Mouse (Mus musculus): ENCODE data around the gene Rsph14. TPM values are rescaled to one million over a fixed set of nuclear protein-coding genes. Genes with fewer than 3 reads are reported as not detected.

Rsph14 gene
- polyA plus RNA-seq, 1 experiment, result not detected

DNA sequence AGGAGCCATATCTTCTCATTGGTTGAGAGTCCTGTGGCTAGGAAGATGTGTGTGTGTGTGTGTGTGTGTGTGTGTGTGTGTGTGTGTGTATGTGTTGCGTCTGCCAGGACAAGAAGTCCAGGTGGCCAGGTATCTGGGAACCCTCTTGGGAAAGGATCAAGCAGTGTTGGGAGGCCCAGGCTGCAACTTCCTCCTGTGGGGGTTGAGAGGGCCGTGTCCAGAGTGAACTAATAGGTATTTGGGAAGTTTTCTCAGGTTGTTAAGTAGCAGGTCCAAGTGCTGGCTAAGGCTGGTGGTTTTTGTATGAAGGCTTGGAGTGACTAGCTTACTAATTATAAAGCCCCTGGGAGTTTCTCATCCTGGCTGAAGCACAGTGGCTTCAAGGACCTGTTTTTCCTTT is 35.7 kb upstream of the Rsph14 start:
- TF ChIP-seq CEBPB (IDR thresholded peaks at IDR 0.05; ENCODE audit: low read depth) (no peak), MAX (IDR thresholded peaks at IDR 0.05) (no peak), MYOD1 (IDR thresholded peaks at IDR 0.05; ENCODE audit: control insufficient read depth, insufficient read length, low read depth) (no peak), CTCF (IDR thresholded peaks at IDR 0.05; ENCODE audit: control insufficient read depth, insufficient read depth, insufficient read length) (no peak), MYOG (IDR thresholded peaks at IDR 0.05; ENCODE audit: control insufficient read depth, extremely low read depth, insufficient read length) (no peak), FOSL1 (IDR thresholded peaks at IDR 0.05; ENCODE audit: insufficient read depth, low read length, poor library complexity, severe bottlenecking) (no peak), USF1 (IDR thresholded peaks at IDR 0.05; ENCODE audit: low read depth) (no peak)

DNA sequence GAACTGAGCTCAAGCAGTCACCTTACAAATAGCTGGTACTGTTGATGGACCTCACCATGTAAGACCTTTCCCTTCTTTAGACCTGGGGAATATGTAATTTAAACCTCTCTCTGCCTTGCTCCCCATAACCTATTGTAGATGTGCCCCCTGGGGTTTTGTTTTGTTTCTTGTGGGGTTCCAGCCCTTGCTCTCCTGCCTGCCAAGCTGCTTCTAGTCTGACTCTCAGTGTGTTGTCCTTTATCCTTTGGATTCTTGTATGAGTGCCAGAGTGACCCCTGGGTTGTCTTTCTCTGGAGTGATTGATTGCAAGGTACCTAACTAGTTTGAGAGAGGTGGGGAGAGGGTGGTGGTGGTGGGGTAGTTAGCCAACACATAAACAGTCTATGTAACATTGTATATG is 35.1 kb upstream of the Rsph14 start:
- Histone ChIP-seq H3K4me3 (ENCODE audit: insufficient read depth, poor library complexity, severe bottlenecking) (no peak overlapping the region), H3ac (ENCODE audit: control insufficient read depth, insufficient read length, low read depth) (no peak overlapping the region), H3K27me3 (ENCODE audit: control insufficient read depth, insufficient read depth, insufficient read length) (no peaks in the 10 kb centered on the region), H3K36me3 (ENCODE audit: control insufficient read depth, insufficient read depth) (peaks cover 5% of the 10 kb centered on the region), H3K79me3 (ENCODE audit: low read depth) (peaks cover 61% of the 10 kb centered on the region), H3K79me2 (ENCODE audit: control insufficient read depth, insufficient read depth) (peaks cover 100% of the 10 kb centered on the region)
- TF ChIP-seq MYOD1 (IDR thresholded peaks at IDR 0.05; ENCODE audit: control insufficient read depth, insufficient read length, low read depth), result no peak
- no peak for TF ChIP-seq USF1 (IDR thresholded peaks at IDR 0.05; ENCODE audit: low read depth)
- no peak for TF ChIP-seq MYOG (IDR thresholded peaks at IDR 0.05; ENCODE audit: control insufficient read depth, extremely low read depth, insufficient read length)
- TF ChIP-seq CTCF (IDR thresholded peaks at IDR 0.05; ENCODE audit: control insufficient read depth, insufficient read depth, insufficient read length), result no peak
- TF ChIP-seq MAX (IDR thresholded peaks at IDR 0.05), result no peak
- no peak for TF ChIP-seq CEBPB (IDR thresholded peaks at IDR 0.05; ENCODE audit: low read depth)
- no peak for TF ChIP-seq FOSL1 (IDR thresholded peaks at IDR 0.05; ENCODE audit: insufficient read depth, low read length, poor library complexity, severe bottlenecking)

More for the DNA sequence above, 35.7 kb upstream of the Rsph14 start:
- H3ac ChIP-seq (ENCODE audit: control insufficient read depth, insufficient read length, low read depth), result no peak overlapping the region
- H3K79me2 ChIP-seq (ENCODE audit: control insufficient read depth, insufficient read depth), result peaks cover 100% of the 10 kb centered on the region
- H3K79me3 ChIP-seq (ENCODE audit: low read depth), result peaks cover 58% of the 10 kb centered on the region
- no peaks in the 10 kb centered on the region for H3K27me3 ChIP-seq (ENCODE audit: control insufficient read depth, insufficient read depth, insufficient read length)
- H3K36me3 ChIP-seq (ENCODE audit: control insufficient read depth, insufficient read depth), result peaks cover 5% of the 10 kb centered on the region
- H3K4me3 ChIP-seq (ENCODE audit: insufficient read depth, poor library complexity, severe bottlenecking), result no peak overlapping the region

DNA sequence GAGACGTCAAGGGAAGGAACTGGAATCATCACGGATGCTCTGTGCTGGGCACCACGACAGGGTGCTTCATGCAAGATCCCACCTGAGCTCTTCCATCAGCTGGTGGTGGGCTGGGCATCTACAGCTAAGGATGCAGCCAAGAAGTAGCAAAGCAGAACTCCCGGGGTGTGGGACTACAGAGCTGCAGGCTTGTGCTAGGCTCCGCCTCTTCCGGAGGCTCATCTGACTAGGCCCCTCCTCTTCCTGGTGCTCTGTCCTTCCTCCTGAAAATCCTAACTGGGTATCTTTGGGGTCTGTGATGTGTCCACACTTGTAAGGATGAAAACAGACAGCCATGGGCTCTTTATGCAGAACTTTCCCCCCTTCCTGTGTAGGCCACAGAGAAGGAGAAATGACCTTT is 33.3 kb upstream of the Rsph14 start:
- H3K36me3 ChIP-seq (ENCODE audit: control insufficient read depth, insufficient read depth), result peaks cover 5% of the 10 kb centered on the region
- TF ChIP-seq MYOD1 (IDR thresholded peaks at IDR 0.05; ENCODE audit: control insufficient read depth, insufficient read length, low read depth), result no peak
- no peak for TF ChIP-seq MYOG (IDR thresholded peaks at IDR 0.05; ENCODE audit: control insufficient read depth, extremely low read depth, insufficient read length)
- no peak for TF ChIP-seq CEBPB (IDR thresholded peaks at IDR 0.05; ENCODE audit: low read depth)
- TF ChIP-seq FOSL1 (IDR thresholded peaks at IDR 0.05; ENCODE audit: insufficient read depth, low read length, poor library complexity, severe bottlenecking), result no peak
- no peak for TF ChIP-seq CTCF (IDR thresholded peaks at IDR 0.05; ENCODE audit: control insufficient read depth, insufficient read depth, insufficient read length)
- TF ChIP-seq USF1 (IDR thresholded peaks at IDR 0.05; ENCODE audit: low read depth), result no peak
- no peak for TF ChIP-seq MAX (IDR thresholded peaks at IDR 0.05)
- H3ac ChIP-seq (ENCODE audit: control insufficient read depth, insufficient read length, low read depth), result no peak overlapping the region
- no peak overlapping the region for H3K4me3 ChIP-seq (ENCODE audit: insufficient read depth, poor library complexity, severe bottlenecking)
- peaks cover 100% of the 10 kb centered on the region for H3K79me2 ChIP-seq (ENCODE audit: control insufficient read depth, insufficient read depth)
- peaks cover 69% of the 10 kb centered on the region for H3K79me3 ChIP-seq (ENCODE audit: low read depth)
- H3K27me3 ChIP-seq (ENCODE audit: control insufficient read depth, insufficient read depth, insufficient read length), result no peaks in the 10 kb centered on the region

DNA sequence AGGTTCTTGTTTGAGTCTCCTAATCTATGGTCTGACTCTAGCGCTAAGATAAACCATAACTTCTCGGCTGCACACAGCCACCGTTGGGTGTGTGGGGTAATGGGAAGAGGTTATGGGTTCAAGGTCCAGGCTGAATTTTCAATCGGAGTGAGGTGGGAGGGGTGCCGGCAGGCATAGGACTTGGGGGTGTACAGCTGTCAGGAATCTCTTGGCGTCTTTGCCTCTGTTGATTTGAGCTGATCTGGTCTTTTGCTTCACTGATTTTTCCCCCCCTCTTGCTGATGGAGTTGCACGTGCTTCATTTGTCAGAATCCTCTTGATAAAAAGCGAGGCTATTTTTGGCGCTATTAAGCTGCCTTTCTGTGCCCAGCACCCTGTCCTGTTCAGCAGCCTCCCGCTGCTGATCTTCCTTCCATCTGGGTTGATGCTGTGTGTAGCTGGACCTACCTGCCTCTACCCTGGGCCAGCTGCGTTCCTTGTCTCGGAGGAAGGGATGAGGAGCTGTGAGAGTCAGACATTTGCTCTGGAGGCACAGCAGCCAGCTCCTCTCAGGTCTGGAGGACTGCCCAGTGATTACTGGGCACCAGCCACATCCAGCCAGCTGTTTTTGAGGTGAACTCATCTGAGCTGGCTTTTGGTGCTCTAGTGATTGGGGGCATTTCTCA is 31.0 kb upstream of the Rsph14 start:
- peaks cover 5% of the 10 kb centered on the region for H3K36me3 ChIP-seq (ENCODE audit: control insufficient read depth, insufficient read depth)
- peaks cover 78% of the 10 kb centered on the region for H3K79me2 ChIP-seq (ENCODE audit: control insufficient read depth, insufficient read depth)
- TF ChIP-seq USF1 (IDR thresholded peaks at IDR 0.05; ENCODE audit: low read depth) (no peak), MYOD1 (IDR thresholded peaks at IDR 0.05; ENCODE audit: control insufficient read depth, insufficient read length, low read depth) (peak; percentile 19)
- no peak overlapping the region for H3ac ChIP-seq (ENCODE audit: control insufficient read depth, insufficient read length, low read depth)
- H3K79me3 ChIP-seq (ENCODE audit: low read depth), result peaks cover 54% of the 10 kb centered on the region
- no peaks in the 10 kb centered on the region for H3K27me3 ChIP-seq (ENCODE audit: control insufficient read depth, insufficient read depth, insufficient read length)
- no peak overlapping the region for H3K4me3 ChIP-seq (ENCODE audit: insufficient read depth, poor library complexity, severe bottlenecking)

DNA sequence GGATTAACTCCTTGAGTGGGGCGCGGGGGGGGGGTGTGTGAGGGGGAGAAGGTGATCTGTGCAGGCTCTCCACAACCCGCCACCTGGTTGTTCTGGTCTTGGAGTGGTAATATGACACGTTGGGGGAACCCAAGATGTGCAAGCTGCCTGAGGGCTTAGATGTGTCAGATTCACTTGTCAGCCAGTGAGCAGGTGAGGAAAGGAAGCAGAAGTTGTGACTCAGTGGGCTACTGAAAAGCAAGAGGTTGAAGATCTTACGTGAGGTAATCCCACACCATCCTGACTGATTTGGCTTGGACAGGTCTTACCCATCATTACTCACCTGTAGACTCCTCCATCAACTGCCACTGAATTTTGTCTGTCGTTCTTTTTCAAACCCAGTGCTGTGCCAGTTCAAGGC is 30.2 kb upstream of the Rsph14 start:
- Histone ChIP-seq H3K4me3 (ENCODE audit: insufficient read depth, poor library complexity, severe bottlenecking) (no peak overlapping the region), H3ac (ENCODE audit: control insufficient read depth, insufficient read length, low read depth) (no peak overlapping the region), H3K79me3 (ENCODE audit: low read depth) (peaks cover 53% of the 10 kb centered on the region), H3K27me3 (ENCODE audit: control insufficient read depth, insufficient read depth, insufficient read length) (no peaks in the 10 kb centered on the region), H3K36me3 (ENCODE audit: control insufficient read depth, insufficient read depth) (peaks cover 5% of the 10 kb centered on the region), H3K79me2 (ENCODE audit: control insufficient read depth, insufficient read depth) (peaks cover 69% of the 10 kb centered on the region)
- TF ChIP-seq MYOG (IDR thresholded peaks at IDR 0.05; ENCODE audit: control insufficient read depth, extremely low read depth, insufficient read length) (no peak), FOSL1 (IDR thresholded peaks at IDR 0.05; ENCODE audit: insufficient read depth, low read length, poor library complexity, severe bottlenecking) (no peak), MAX (IDR thresholded peaks at IDR 0.05) (no peak), CTCF (IDR thresholded peaks at IDR 0.05; ENCODE audit: control insufficient read depth, insufficient read depth, insufficient read length) (no peak), USF1 (IDR thresholded peaks at IDR 0.05; ENCODE audit: low read depth) (no peak), MYOD1 (IDR thresholded peaks at IDR 0.05; ENCODE audit: control insufficient read depth, insufficient read length, low read depth) (no peak), CEBPB (IDR thresholded peaks at IDR 0.05; ENCODE audit: low read depth) (no peak)

DNA sequence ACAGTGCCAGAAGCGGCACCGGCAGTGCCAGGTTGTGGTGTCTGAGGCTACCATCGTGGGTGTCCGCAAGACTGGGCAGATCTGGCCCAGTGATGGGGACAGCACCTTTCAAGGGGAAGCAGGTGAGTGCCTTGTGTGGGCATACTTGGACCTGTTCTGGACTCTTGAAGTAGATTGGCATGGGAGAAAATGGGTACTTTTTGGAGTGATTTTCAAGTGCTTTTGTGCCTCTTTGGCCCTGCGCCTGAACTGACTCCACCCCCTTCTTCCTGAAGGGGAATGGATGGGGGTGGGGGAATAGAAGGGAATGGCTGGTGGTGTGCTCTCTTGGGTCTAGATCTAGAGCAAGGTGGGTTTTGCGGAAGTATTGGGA is 29.8 kb upstream of the Rsph14 start:
- Histone ChIP-seq H3ac (ENCODE audit: control insufficient read depth, insufficient read length, low read depth) (no peak overlapping the region), H3K4me3 (ENCODE audit: insufficient read depth, poor library complexity, severe bottlenecking) (peak overlapping the region; percentile 18), H3K79me2 (ENCODE audit: control insufficient read depth, insufficient read depth) (peaks cover 65% of the 10 kb centered on the region), H3K79me3 (ENCODE audit: low read depth) (peaks cover 51% of the 10 kb centered on the region), H3K36me3 (ENCODE audit: control insufficient read depth, insufficient read depth) (peaks cover 5% of the 10 kb centered on the region), H3K27me3 (ENCODE audit: control insufficient read depth, insufficient read depth, insufficient read length) (no peaks in the 10 kb centered on the region)
- TF ChIP-seq FOSL1 (IDR thresholded peaks at IDR 0.05; ENCODE audit: insufficient read depth, low read length, poor library complexity, severe bottlenecking) (no peak), CTCF (IDR thresholded peaks at IDR 0.05; ENCODE audit: control insufficient read depth, insufficient read depth, insufficient read length) (no peak), CEBPB (IDR thresholded peaks at IDR 0.05; ENCODE audit: low read depth) (no peak), MYOG (IDR thresholded peaks at IDR 0.05; ENCODE audit: control insufficient read depth, extremely low read depth, insufficient read length) (no peak), MYOD1 (IDR thresholded peaks at IDR 0.05; ENCODE audit: control insufficient read depth, insufficient read length, low read depth) (no peak), MAX (IDR thresholded peaks at IDR 0.05) (no peak), USF1 (IDR thresholded peaks at IDR 0.05; ENCODE audit: low read depth) (no peak)

Measured in C2C12 (cell line).